Mouse (Mus musculus): ENCODE data around the gene Psmd7. TPM values are rescaled to one million over a fixed set of nuclear protein-coding genes. Genes with fewer than 3 reads are reported as not detected.

Psmd7 gene
- polyA plus RNA-seq, 1 experiment from 2014 or later, result 324 TPM

GRCm38 (mm10) chr8:107572497-107572896 is 15.8 kb downstream of the Psmd7 start:
- DNase-seq (ENCODE audit: low spot score), result peak; percentile 81
- no peaks in the 10 kb centered on the region for H3K9me3 ChIP-seq
- WGBS, result 55% methylated on average over 4 of the region's 4 CpGs

GRCm38 (mm10) chr8:107571486-107572135 is 16.7 kb downstream of the Psmd7 start:
- no peak overlapping the region for H3K4me3 ChIP-seq
- 82% methylated on average over 7 of the region's 7 CpGs for WGBS
- H3K9me3 ChIP-seq, result no peaks in the 10 kb centered on the region
- H3K4me1 ChIP-seq, result no peaks in the 10 kb centered on the region
- no peaks in the 10 kb centered on the region for H3K36me3 ChIP-seq
- no peak overlapping the region; the same call in 1 of the 2 replicates for H3K27ac ChIP-seq
- H3K27me3 ChIP-seq (ENCODE audit: insufficient read depth, poor library complexity, severe bottlenecking), result no peaks in the 10 kb centered on the region
- DNase-seq (ENCODE audit: low spot score), result peak; percentile 51

More at GRCm38 (mm10) chr8:107572497-107572896, 15.8 kb downstream of the Psmd7 start:
- H3K36me3 ChIP-seq, result no peaks in the 10 kb centered on the region
- H3K4me3 ChIP-seq, result no peak overlapping the region
- H3K4me1 ChIP-seq, result no peaks in the 10 kb centered on the region
- H3K27me3 ChIP-seq (ENCODE audit: insufficient read depth, poor library complexity, severe bottlenecking), result no peaks in the 10 kb centered on the region
- no peak overlapping the region for H3K27ac ChIP-seq

GRCm38 (mm10) chr8:107571046-107571445 is 17.2 kb downstream of the Psmd7 start:
- Histone ChIP-seq H3K4me3 (no peak overlapping the region), H3K27me3 (ENCODE audit: insufficient read depth, poor library complexity, severe bottlenecking) (no peaks in the 10 kb centered on the region), H3K4me1 (no peaks in the 10 kb centered on the region), H3K27ac (no peak overlapping the region; the same call in 1 of the 2 replicates), H3K36me3 (no peaks in the 10 kb centered on the region), H3K9me3 (no peaks in the 10 kb centered on the region)
- no peak for DNase-seq (ENCODE audit: low spot score)
- 83% methylated on average over 2 of the region's 2 CpGs for WGBS

- Histone ChIP-seq H3K27ac (no peak overlapping the region), H3K36me3 (peaks cover 11% of the 10 kb centered on the region), H3K4me1 (peaks cover 13% of the 10 kb centered on the region), H3K27me3 (ENCODE audit: insufficient read depth, poor library complexity, severe bottlenecking) (no peaks in the 10 kb centered on the region), H3K4me3 (no peak overlapping the region), H3K9me3 (no peaks in the 10 kb centered on the region)
- 80% methylated on average over 9 of the region's 9 CpGs for WGBS
- no peak for DNase-seq (ENCODE audit: low spot score)
Observed at GRCm38 (mm10) chr8:107562164-107562563, 26.1 kb downstream of the Psmd7 start.

- no peaks in the 10 kb centered on the region for H3K27me3 ChIP-seq (ENCODE audit: insufficient read depth, poor library complexity, severe bottlenecking)
- WGBS, result 52% methylated on average over 16 of the region's 16 CpGs
- H3K36me3 ChIP-seq, result peaks cover 23% of the 10 kb centered on the region
- H3K4me3 ChIP-seq, result no peak overlapping the region
- no peaks in the 10 kb centered on the region for H3K9me3 ChIP-seq
- 0 out of 2 replicates have a peak overlapping the region, but pooled peaks have one; percentile 10 for H3K27ac ChIP-seq
- no peak for DNase-seq (ENCODE audit: low spot score)
- peaks cover 24% of the 10 kb centered on the region for H3K4me1 ChIP-seq
Observed at GRCm38 (mm10) chr8:107560820-107561536, 27.3 kb downstream of the Psmd7 start.

GRCm38 (mm10) chr8:107556511-107556936 is 31.7 kb downstream of the Psmd7 start:
- WGBS, result 49% methylated on average over 12 of the region's 12 CpGs
- Histone ChIP-seq H3K27ac (peak overlapping the region; percentile 64), H3K27me3 (ENCODE audit: insufficient read depth, poor library complexity, severe bottlenecking) (no peaks in the 10 kb centered on the region), H3K36me3 (peaks cover 56% of the 10 kb centered on the region), H3K9me3 (no peaks in the 10 kb centered on the region), H3K4me3 (no peak overlapping the region), H3K4me1 (peaks cover 25% of the 10 kb centered on the region)
- DNase-seq (ENCODE audit: low spot score), result no peak

GRCm38 (mm10) chr8:107555231-107555630 is 33.0 kb downstream of the Psmd7 start:
- H3K9me3 ChIP-seq, result no peaks in the 10 kb centered on the region
- peaks cover 66% of the 10 kb centered on the region for H3K36me3 ChIP-seq
- H3K4me1 ChIP-seq, result peaks cover 19% of the 10 kb centered on the region
- no peaks in the 10 kb centered on the region for H3K27me3 ChIP-seq (ENCODE audit: insufficient read depth, poor library complexity, severe bottlenecking)
- DNase-seq (ENCODE audit: low spot score), result no peak
- 81% methylated on average over 10 of the region's 10 CpGs for WGBS
- H3K27ac ChIP-seq, result no peak overlapping the region
- H3K4me3 ChIP-seq, result no peak overlapping the region

- peaks cover 19% of the 10 kb centered on the region for H3K4me1 ChIP-seq
- no peak for DNase-seq (ENCODE audit: low spot score)
- no peak overlapping the region for H3K27ac ChIP-seq
- H3K27me3 ChIP-seq (ENCODE audit: insufficient read depth, poor library complexity, severe bottlenecking), result no peaks in the 10 kb centered on the region
- 76% methylated on average over 6 of the region's 6 CpGs for WGBS
- peaks cover 79% of the 10 kb centered on the region for H3K36me3 ChIP-seq
- no peak overlapping the region for H3K4me3 ChIP-seq
- H3K9me3 ChIP-seq, result no peaks in the 10 kb centered on the region
Observed at GRCm38 (mm10) chr8:107552234-107552633, 36.0 kb downstream of the Psmd7 start.

GRCm38 (mm10) chr8:107546817-107547216 is 41.4 kb downstream of the Psmd7 start:
- WGBS, result 78% methylated on average over 8 of the region's 8 CpGs
- peak overlapping the region; percentile 7; the same call in 1 of the 2 replicates for H3K4me3 ChIP-seq
- peaks cover 33% of the 10 kb centered on the region for H3K4me1 ChIP-seq
- peaks cover 42% of the 10 kb centered on the region for H3K36me3 ChIP-seq
- no peaks in the 10 kb centered on the region for H3K9me3 ChIP-seq
- H3K27me3 ChIP-seq (ENCODE audit: insufficient read depth, poor library complexity, severe bottlenecking), result no peaks in the 10 kb centered on the region
- DNase-seq (ENCODE audit: low spot score), result no peak
- H3K27ac ChIP-seq, result peak overlapping the region; percentile 32

- no peak for DNase-seq (ENCODE audit: low spot score)
- Histone ChIP-seq H3K27me3 (ENCODE audit: insufficient read depth, poor library complexity, severe bottlenecking) (no peaks in the 10 kb centered on the region), H3K4me1 (peaks cover 33% of the 10 kb centered on the region), H3K9me3 (no peaks in the 10 kb centered on the region), H3K27ac (peak overlapping the region; percentile 32; the same call in 1 of the 2 replicates), H3K4me3 (no peak overlapping the region), H3K36me3 (peaks cover 37% of the 10 kb centered on the region)
- 80% methylated on average over 4 of the region's 4 CpGs for WGBS
Observed at GRCm38 (mm10) chr8:107546154-107546553, 42.1 kb downstream of the Psmd7 start.

- peaks cover 32% of the 10 kb centered on the region for H3K36me3 ChIP-seq
- 86% methylated on average over 11 of the region's 11 CpGs for WGBS
Observed at GRCm38 (mm10) chr8:107545621-107546152, 42.6 kb downstream of the Psmd7 start.

GRCm38 (mm10) chr8:107544651-107545174 is 43.6 kb downstream of the Psmd7 start:
- 52% methylated on average over 10 of the region's 10 CpGs for WGBS
- Histone ChIP-seq H3K4me3 (no peak overlapping the region), H3K27ac (peak overlapping the region; percentile 69), H3K36me3 (peaks cover 23% of the 10 kb centered on the region), H3K27me3 (ENCODE audit: insufficient read depth, poor library complexity, severe bottlenecking) (no peaks in the 10 kb centered on the region), H3K9me3 (no peaks in the 10 kb centered on the region), H3K4me1 (peaks cover 42% of the 10 kb centered on the region)
- peak; percentile 85 for DNase-seq (ENCODE audit: low spot score)

More at GRCm38 (mm10) chr8:107545621-107546152, 42.6 kb downstream of the Psmd7 start:
- peak; percentile 67 for DNase-seq (ENCODE audit: low spot score)
- H3K27me3 ChIP-seq (ENCODE audit: insufficient read depth, poor library complexity, severe bottlenecking), result no peaks in the 10 kb centered on the region
- H3K9me3 ChIP-seq, result no peaks in the 10 kb centered on the region
- H3K4me3 ChIP-seq, result no peak overlapping the region
- H3K4me1 ChIP-seq, result peaks cover 37% of the 10 kb centered on the region
- H3K27ac ChIP-seq, result peak overlapping the region; percentile 69; the same call in 1 of the 2 replicates

GRCm38 (mm10) chr8:107544211-107544610 is 44.1 kb downstream of the Psmd7 start:
- Histone ChIP-seq H3K36me3 (peaks cover 18% of the 10 kb centered on the region), H3K27ac (peak overlapping the region; percentile 69; the same call in 1 of the 2 replicates), H3K4me3 (no peak overlapping the region), H3K4me1 (peaks cover 42% of the 10 kb centered on the region), H3K9me3 (no peaks in the 10 kb centered on the region), H3K27me3 (ENCODE audit: insufficient read depth, poor library complexity, severe bottlenecking) (no peaks in the 10 kb centered on the region)
- WGBS, result 85% methylated on average over 8 of the region's 8 CpGs
- DNase-seq (ENCODE audit: low spot score), result no peak
